Mouse (Mus musculus) bone marrow, adult 2 months (tissue): ENCODE data around the gene Glcci1.

Experiments
- CTCF ChIP-seq: fragments of 200-500 bp; IDR thresholded peaks from 2 replicates; pipeline ENCODE4 v1.5.1; 2011; ENCODE audit warnings: low read length, control low read depth; ENCODE audit not compliant: control insufficient read depth, insufficient read depth
- POLR2A ChIP-seq: fragments of 200-500 bp; IDR thresholded peaks from 2 replicates; pipeline ENCODE4 v1.6.1; 2011; ENCODE audit warnings: low read depth, mild to moderate bottlenecking, control low read depth, low read length, borderline replicate concordance; ENCODE audit not compliant: control insufficient read depth

- no peak for TF ChIP-seq POLR2A
- no peak for TF ChIP-seq CTCF
These were observed 39.5 kb upstream of the Glcci1 start for GRCm38 (mm10) chr6:8469918-8470317.
